In the genomic region with DNA sequence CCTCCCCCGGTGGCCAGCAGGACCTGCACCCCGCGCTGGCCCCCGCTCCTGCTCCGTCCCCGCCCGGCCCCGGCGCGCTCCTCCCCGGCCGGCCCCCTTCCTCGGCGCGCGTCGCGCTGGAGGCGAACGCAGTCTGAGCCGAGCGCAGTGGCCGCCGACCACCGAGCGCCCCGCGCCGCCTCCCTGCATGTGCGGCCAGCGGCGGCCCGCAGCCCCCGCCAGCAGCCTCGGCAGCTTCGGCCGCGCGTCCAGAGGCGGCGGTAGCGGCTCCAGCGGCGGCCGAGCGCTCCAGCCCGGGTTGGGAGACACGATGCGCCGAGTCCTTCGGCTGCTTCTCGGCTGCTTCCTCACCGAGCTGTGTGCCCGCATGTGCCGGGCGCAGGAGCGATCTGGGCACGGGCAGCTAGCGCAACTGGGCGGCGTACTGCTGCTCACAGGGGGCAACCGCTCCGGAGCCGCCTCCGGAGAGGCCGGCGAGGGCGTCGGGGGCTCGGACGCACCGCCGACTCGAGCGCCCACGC, we compare ENCODE assay signal across 8 mouse cellular contexts. TPM values are rescaled to one million over a fixed set of nuclear protein-coding genes. Genes with fewer than 3 reads are reported as not detected.
A peak's percentile ranks its signal among the peaks of the same experiment; 100 is the strongest.
DNase-seq lines count a peak whose midpoint lies in the region; ATAC-seq lines count a peak whose summit lies in the region.

No protein-coding gene starts in this region.

- peaks cover 63% of the 10 kb centered on the region for H3K27me3 ChIP-seq in kidney, embryonic 14.5 days (ENCODE audit: control insufficient read depth, insufficient read depth, low read length)
- H3K27me3 ChIP-seq in embryonic facial prominence, embryonic 12.5 days, result peaks cover 80% of the 10 kb centered on the region
- H3K27me3 ChIP-seq in hindbrain, embryonic 12.5 days, result peaks cover 77% of the 10 kb centered on the region
- peaks cover 82% of the 10 kb centered on the region for H3K27me3 ChIP-seq in liver, embryonic 13.5 days

- no peak overlapping the region for H3K27ac ChIP-seq in kidney, embryonic 14.5 days (ENCODE audit: low read depth, low read length)
- no peak overlapping the region for H3K27ac ChIP-seq in embryonic facial prominence, embryonic 12.5 days
- no peak overlapping the region for H3K27ac ChIP-seq in hindbrain, embryonic 12.5 days
- H3K27ac ChIP-seq in liver, embryonic 13.5 days, result no peak overlapping the region

- peak overlapping the region; percentile 59 for H3K4me3 ChIP-seq in kidney, embryonic 14.5 days (ENCODE audit: low read length)
- peak overlapping the region; percentile 55 for H3K4me3 ChIP-seq in embryonic facial prominence, embryonic 12.5 days
- peak overlapping the region; percentile 58 for H3K4me3 ChIP-seq in hindbrain, embryonic 12.5 days
- peak overlapping the region; percentile 49 for H3K4me3 ChIP-seq in liver, embryonic 13.5 days (replicated peaks)

- peak overlapping the region; percentile 98 for H3K4me2 ChIP-seq in kidney, embryonic 14.5 days (replicated peaks; ENCODE audit: low read depth, low read length)
- peak overlapping the region; percentile 99 for H3K4me2 ChIP-seq in embryonic facial prominence, embryonic 12.5 days (replicated peaks)
- H3K4me2 ChIP-seq in hindbrain, embryonic 12.5 days (replicated peaks), result peak overlapping the region; percentile 99
- peak overlapping the region; percentile 65 for H3K4me2 ChIP-seq in liver, embryonic 13.5 days

- peak overlapping the region; percentile 42; the same call in 1 of the 2 replicates for H3K9ac ChIP-seq in kidney, embryonic 14.5 days (ENCODE audit: low read depth, low read length)
- H3K9ac ChIP-seq in embryonic facial prominence, embryonic 12.5 days, result peak overlapping the region; percentile 52
- peak overlapping the region; percentile 61 for H3K9ac ChIP-seq in hindbrain, embryonic 12.5 days
- H3K9ac ChIP-seq in liver, embryonic 13.5 days, result no peak overlapping the region

- no peaks in the 10 kb centered on the region for H3K36me3 ChIP-seq in kidney, embryonic 14.5 days (ENCODE audit: control insufficient read depth, insufficient read depth, low read length)
- H3K36me3 ChIP-seq in embryonic facial prominence, embryonic 12.5 days, result no peaks in the 10 kb centered on the region
- H3K36me3 ChIP-seq in hindbrain, embryonic 12.5 days, result no peaks in the 10 kb centered on the region
- H3K36me3 ChIP-seq in liver, embryonic 13.5 days, result no peaks in the 10 kb centered on the region

- peaks cover 5% of the 10 kb centered on the region; the same call in 1 of the 2 replicates for H3K4me1 ChIP-seq in kidney, embryonic 14.5 days (ENCODE audit: control insufficient read depth, insufficient read depth, low read length)
- peaks cover 13% of the 10 kb centered on the region for H3K4me1 ChIP-seq in embryonic facial prominence, embryonic 12.5 days
- H3K4me1 ChIP-seq in hindbrain, embryonic 12.5 days, result peaks cover 15% of the 10 kb centered on the region
- peaks cover 8% of the 10 kb centered on the region; the same call in 1 of the 2 replicates for H3K4me1 ChIP-seq in liver, embryonic 13.5 days (replicated peaks)

- WGBS in kidney, embryonic 14.5 days, result under 1% methylated on average over 72 of the region's 76 CpGs
- under 1% methylated on average over 65 of the region's 76 CpGs for WGBS in embryonic facial prominence, embryonic 12.5 days
- WGBS in hindbrain, embryonic 12.5 days, result under 1% methylated on average over 74 of the region's 76 CpGs
- under 1% methylated on average over 76 of the region's 76 CpGs for WGBS in liver, embryonic 13.5 days (ENCODE audit: insufficient replicate concordance)

- no peaks in the 10 kb centered on the region for H3K9me3 ChIP-seq in kidney, embryonic 14.5 days (ENCODE audit: control insufficient read depth, low read length)
- H3K9me3 ChIP-seq in embryonic facial prominence, embryonic 12.5 days, result no peaks in the 10 kb centered on the region
- no peaks in the 10 kb centered on the region for H3K9me3 ChIP-seq in hindbrain, embryonic 12.5 days (replicated peaks)
- H3K9me3 ChIP-seq in liver, embryonic 13.5 days (replicated peaks), result no peaks in the 10 kb centered on the region

- peak; percentile 87 for ATAC-seq in kidney, embryonic 14.5 days (ENCODE audit: low FRiP score, low TSS enrichment)
- peak; percentile 75; the same call in 1 of the 2 replicates for ATAC-seq in embryonic facial prominence, embryonic 12.5 days (ENCODE audit: insufficient number of reproducible peaks, insufficient read depth, low FRiP score, low TSS enrichment)
- ATAC-seq in hindbrain, embryonic 12.5 days (ENCODE audit: low FRiP score), result peak; percentile 83
- ATAC-seq in liver, embryonic 13.5 days (ENCODE audit: low read depth), result no peak

- DNase-seq in kidney, adult 8-10 months, result no peak
- peak; percentile 43 for DNase-seq in adrenal gland, postnatal 10 days
- DNase-seq in liver, embryonic 13.5 days, result no peak
- DNase-seq in retina, postnatal 7 days (ENCODE audit: low read depth, low spot score), result peak; percentile 8
- DNase-seq in spleen, postnatal 14 days (ENCODE audit: low spot score in 2 of 2), result no peak

RNA-seq across cellular contexts. Expression of a gene that starts 0.4 kb away (rescaled TPM):
- 1.0 and 1.2 TPM in 2 replicates for polyA plus RNA-seq in kidney, embryonic 14.5 days (2014; fragmentation: Nextera tagmentation; extraction: Ambion mirVana)
- 1 to 10 TPM; 2.3 to 3.3 TPM for total RNA-seq in adrenal gland, postnatal 10 days (2021)
- polyA plus RNA-seq in embryonic facial prominence, embryonic 12.5 days (2016; fragmentation: Nextera tagmentation; extraction: Ambion mirVana), result 0.70 and 0.83 TPM in 2 replicates
- 2.5 and 3.7 TPM in 2 replicates for polyA plus RNA-seq in hindbrain, embryonic 12.5 days (2016; fragmentation: Nextera tagmentation; extraction: Ambion mirVana)
- polyA plus RNA-seq in liver, embryonic 13.5 days (2015; fragmentation: Nextera tagmentation; extraction: Ambion mirVana), result 0.23 and 0.25 TPM in 2 replicates

Comparison
In these comparisons a context has a peak if more than half of its experiments do, and no peak if none do; other contexts are left out.
1. DNase-seq: peak in adrenal gland, postnatal 10 days (single experiment) and retina, postnatal 7 days (single experiment); none in kidney, adult 8-10 months (0 of 2), liver, embryonic 13.5 days (single experiment) and spleen, postnatal 14 days (0 of 2).
2. Peak in every context shown above with its lines, with median percentiles within 50 percentile points of each other: H3K4me2 ChIP-seq and H3K4me3 ChIP-seq.